Mouse (Mus musculus): Measurements from ENCODE around the gene Pkm.
A peak's percentile ranks its signal among the peaks of the same experiment; 100 is the strongest.

Pkm gene

DNA sequence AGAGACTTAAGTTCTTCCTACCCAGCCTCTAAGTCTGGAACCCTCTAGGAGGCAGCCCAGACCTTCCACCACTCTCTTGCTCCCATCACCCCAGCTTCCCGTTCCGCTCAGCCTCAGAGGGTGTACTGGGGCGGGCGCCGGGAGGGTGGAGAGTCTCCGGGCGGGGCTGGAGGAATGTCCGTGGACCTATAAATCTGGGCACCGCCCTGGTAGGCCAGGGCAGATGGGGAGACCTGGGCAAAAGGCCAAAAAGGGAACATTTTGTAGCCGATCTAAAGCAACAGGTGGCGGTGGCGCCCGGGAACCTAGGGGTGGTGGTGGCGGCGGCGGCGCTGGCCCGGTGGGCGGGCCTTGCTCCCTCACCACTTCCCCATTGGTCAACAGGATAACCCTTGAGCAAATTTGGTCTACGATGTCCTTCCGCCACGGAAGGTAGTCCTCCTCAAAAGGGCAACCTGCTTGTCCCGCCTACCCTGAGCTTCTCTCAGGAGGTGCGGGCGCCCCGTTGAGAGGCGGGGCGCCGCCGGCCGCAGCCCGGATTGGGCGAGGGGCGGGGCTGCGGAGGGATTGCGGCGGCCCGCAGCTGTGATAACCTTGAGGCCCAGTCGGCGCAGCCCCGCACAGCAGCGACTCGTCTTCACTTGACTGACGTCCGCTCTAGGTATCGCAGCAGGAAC lies at the start of gene Pkm:
TSS of gene Pkm (plus strand) at position 411 of the 677 bp plus-strand sequence.
- peak; percentile 97 for DNase-seq

DNA sequence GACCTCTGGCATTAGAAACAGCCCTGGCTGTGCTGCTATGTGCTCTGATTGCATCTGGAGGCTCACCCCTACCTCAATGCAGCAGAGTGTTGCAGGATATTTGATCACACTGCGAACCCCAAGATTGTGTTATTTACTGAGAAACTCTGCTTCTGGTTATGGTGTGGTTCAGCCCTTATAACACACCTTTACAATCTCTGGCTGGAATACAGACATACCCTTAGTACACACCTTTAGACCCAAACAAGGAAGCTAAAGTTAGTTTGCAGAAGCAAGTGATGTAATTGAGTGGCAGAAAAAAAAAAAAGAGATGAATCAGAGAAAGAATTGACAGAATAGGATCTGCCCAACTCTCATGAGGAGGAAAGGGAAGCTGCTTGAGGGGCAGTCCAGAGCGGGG lies 45.2 kb upstream of the Pkm start:
- no peak for DNase-seq

- DNase-seq, result no peak
Measured at GRCm38 (mm10) chr9:59615797-59616196, 40.4 kb upstream of the Pkm start.

GRCm38 (mm10) chr9:59616622-59617306 lies 39.4 kb upstream of the Pkm start, which contains the start of gene Parp6:
Parp6 (plus strand) TSS chr9:59617284.
- peak; percentile 100 for DNase-seq

DNA sequence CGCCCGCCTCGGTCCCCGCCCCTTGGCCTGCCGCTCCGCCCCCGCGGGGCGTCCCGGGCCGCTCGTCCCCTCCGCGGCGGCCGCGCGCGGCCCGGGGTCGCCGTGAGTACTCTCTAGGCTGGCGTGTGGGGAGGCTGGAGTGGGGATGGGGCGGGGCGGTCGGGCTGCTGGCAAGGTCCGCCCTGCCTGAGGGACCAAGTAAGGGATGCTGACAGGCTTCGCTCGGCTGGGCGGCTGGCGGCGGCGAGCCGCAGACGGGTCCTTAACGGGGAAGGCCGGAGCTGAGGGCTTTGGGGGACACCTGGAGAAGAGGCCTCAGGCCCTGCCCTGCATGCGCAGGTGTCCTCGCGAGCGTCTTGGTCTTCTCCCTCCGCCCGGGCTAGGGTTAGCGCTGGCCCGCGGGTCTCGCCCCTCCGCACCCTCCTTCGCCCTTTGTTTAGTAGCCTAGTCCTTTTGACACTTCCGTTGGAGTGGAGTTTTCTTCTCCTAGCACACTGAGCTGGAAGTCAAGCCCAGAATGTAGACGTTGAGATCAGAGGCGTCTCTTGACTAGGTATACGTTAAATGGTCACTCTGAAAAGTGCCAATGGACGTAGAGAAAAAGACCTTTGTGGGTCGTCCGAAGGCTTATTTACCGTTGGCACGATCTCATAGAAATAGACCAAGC lies 38.7 kb upstream of the Pkm start:
- no peak for DNase-seq

DNA sequence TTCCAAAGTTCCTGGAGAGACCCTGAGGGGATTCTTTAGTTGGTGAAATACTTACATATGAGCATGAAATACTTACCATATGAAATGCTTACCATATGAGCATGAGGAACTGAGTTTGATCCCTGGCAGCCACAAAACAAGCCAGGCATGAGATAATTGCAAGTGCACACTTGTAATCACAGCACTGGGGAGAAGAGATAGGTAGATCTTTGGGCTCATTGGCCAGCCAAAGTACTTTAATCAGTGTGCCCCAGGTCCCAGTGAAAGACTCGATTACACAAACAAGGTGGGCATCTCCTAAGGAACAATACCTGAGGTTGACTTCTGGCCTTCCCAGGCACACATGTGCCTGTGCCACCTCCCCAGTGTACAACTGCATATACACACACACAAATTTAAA lies 17.8 kb upstream of the Pkm start:
- no peak for DNase-seq

GRCm38 (mm10) chr9:59639936-59640335 lies 16.2 kb upstream of the Pkm start:
- no peak for DNase-seq

DNA sequence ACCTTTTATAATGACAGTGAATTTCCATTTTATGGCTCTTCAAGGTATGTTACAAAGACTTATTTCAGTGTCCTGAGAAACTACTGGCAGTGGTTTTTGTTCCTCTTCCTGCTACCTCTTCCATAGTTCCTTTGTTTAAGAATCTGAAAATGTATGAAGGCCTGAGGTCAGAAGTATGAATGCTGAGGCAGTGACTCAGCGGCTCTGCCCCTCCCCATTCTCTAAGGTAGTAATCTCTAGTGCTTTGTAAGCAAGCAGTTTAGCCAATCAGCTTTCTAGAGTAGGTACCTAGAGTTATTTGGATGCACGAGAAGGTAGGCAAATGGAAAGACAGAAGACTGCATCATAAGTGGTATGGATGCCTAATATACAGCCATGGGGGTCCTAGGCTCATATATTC lies 14.8 kb upstream of the Pkm start:
- DNase-seq, result no peak

GRCm38 (mm10) chr9:59649911-59650310 lies 6.3 kb upstream of the Pkm start:
- DNase-seq, result no peak

DNA sequence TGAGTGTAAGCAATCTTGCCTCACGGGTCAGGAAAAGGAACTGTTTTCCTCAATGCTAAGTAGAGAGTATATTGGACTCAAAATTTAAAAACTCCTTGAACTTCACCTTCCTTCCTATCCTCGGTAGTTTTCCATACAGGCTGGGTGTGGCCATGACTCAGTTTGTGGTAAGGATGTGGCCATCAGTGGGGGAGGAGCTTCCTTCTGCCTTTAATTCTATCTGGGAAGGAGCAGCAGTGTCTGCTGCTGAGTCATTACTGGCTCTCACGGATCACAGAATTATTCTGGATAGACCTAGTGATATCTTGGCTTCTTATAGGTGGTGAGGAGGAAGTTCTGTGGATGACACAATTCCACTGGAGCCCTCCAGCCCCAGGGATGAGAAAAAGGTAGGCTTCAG lies 2.8 kb upstream of the Pkm start:
- no peak for DNase-seq

- DNase-seq, result no peak
Measured at GRCm38 (mm10) chr9:59654450-59654983, 1.7 kb upstream of the Pkm start.

- DNase-seq, result peak; percentile 85
Measured at GRCm38 (mm10) chr9:59656635-59657617, 758 bp downstream of the Pkm start.

DNA sequence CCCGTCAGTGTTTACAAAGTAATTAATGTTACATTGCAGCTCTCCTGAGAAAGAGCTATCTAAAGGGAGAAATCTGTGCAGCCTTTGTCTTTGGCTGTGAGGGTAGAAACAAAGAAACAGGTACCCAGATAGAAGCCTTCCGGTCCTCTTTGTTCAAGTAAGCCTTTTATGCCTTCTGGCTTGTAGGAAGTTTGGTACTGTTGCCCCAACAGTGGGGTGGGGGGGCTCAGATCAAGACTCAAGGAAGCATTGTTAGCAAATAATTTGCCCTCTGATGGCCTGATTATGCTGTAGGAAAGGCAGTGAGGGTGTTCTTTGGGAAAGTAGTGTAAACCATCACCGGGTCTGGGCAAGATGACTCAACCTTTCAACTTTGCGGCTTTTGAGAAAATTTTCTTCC lies 2.0 kb downstream of the Pkm start:
- DNase-seq, result no peak

DNA sequence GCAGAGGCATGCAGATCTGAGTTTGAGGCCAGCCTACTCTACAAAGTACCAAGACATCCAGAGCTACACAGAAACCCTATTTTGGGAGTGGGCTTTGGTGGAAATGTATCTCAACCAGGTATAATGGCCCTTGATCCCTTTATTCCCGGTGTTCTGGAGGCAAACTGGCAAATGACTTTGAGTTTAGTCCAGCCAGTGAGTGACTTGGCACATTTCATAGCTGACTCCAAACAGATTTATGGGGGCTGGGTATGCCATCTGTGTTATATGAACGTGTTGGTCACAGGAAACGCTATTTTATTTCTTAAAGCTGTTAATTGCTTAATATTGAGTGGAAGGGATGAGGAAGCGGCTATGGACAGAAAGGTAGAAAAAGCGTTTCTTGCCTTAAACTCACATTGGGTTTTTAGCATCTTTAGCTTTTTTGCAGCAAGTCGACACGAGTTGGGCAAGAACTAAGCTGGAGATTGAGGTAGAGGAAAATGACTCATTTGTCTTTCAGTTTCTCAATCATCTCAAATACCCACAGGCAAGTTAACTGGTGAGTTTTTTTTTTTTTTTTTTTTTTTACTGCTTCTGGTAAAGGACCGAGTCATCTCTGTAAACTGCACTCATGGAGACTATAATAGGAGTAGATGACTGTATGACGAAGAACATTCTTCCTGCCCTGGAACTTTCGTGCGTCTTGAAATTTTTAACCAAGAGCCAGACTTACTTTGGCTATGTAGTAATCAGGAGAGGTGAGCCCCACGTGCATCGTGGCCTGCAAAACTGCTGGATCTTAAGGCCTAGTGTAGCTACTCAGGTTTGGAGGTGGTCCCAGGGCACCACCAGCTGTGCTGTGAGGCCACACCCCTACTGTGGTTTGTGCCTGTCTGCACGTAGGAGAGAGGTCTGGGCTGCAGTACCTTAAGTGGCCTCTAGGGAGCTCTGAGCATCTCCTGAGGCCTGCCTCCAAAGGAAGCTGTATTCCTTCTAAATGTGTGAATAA lies 3.2 kb downstream of the Pkm start:
- DNase-seq, result peak; percentile 94

GRCm38 (mm10) chr9:59660421-59660820 lies 4.3 kb downstream of the Pkm start:
- peak; percentile 56 for DNase-seq

- no peak for DNase-seq
Measured at GRCm38 (mm10) chr9:59661298-59661975, 5.3 kb downstream of the Pkm start.

DNA sequence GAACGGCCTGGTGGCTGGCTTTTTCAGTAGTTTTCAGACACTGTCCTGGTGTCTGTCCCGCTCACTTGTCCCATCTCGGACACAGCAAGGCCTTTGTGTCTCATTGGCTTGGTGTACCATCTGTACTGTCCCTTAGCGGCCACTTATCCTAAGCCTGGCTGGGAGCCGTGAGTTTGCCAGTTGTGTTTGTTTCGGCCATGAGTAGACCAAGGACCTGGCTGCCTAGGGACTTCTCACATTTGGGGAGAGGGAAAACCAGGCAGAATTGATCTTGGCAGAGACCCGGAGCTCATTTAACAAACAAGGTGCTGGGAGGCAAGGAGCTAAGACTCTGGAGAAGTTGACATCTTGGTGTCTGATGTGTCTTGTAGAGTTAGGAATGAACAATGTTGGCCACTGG lies 7.1 kb downstream of the Pkm start:
- no peak for DNase-seq

DNA sequence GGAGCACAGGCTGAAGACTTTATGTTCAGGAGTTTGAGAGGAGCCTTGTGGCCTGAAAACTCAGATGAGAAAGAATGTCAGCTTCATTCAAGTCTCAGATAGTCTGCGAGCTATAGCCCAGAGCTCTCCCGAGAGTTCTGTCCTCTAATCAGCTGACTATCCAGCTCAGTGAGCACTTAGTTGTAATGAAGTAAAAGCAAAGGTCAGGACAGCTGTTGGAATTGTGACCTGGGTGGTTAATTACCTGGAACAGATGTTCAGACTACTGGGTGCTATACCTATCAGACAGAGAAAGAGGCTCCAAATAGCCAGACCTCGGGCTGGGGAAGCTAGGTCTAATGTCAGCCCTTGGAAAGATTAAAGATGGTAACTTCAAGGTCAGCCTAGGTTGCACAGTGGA lies 7.8 kb downstream of the Pkm start:
- DNase-seq, result no peak

DNA sequence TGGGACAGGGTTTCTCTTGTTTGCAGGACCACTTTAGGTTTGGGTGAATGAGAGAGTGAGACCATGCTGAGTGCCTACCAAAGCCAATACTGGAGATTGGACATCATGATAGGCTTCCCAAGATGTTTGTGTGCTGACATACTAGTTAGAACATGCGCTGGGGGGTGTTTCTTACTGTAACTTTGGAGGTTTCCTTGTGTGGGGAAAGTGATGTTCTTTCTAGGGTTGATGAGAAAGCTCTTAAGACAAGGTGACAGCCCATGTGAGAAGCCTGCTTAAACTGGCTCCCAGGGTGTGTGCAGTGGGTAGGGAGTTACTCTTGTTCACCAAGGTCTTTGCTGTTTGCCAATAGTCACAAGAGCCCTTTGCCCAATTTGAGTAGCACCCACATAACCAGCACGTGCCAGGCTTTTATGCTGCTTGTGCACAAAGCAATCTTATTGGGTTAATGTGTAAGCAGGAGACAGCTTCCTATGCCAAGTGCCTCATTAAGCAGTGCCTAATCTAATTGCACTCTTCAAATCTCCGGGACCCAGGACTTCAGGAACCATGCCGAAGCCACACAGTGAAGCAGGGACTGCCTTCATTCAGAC lies 8.6 kb downstream of the Pkm start:
- DNase-seq, result no peak

DNA sequence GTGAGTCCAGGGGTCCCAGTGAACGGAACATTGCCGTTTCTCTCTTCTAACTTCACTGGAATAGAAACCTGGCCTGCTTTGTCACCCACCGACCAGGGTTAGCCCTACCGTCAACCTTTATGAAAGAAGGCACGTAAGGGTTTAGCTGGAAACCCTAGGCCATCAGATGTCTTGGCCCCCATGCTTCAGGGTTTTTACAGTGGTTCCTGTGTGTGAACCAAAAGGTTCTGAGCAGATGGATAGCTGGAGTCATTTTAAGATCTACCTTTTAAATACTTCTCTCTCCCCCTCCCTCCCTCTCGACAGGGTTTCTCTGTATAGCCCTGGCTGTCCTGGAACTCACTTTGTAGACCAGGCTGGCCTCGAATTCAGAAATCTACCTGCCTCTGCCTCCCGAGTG lies 9.8 kb downstream of the Pkm start:
- DNase-seq, result no peak
